Mouse (Mus musculus) embryonic fibroblast, embryonic 13.5 days (primary cell): ENCODE results near the gene 1700069L16Rik. TPM values are rescaled to one million over a fixed set of nuclear protein-coding genes. Genes with fewer than 3 reads are reported as not detected.
A peak's percentile ranks its signal among the peaks of the same experiment; 100 is the strongest.

Experiments used
- H3K27ac ChIP-seq: 2 replicates; pipeline ENCODE4 v1.5.1; 2012; ENCODE audit warnings: low read length, control low read depth, inconsistent platforms; ENCODE audit not compliant: insufficient read depth
- H3K4me1 ChIP-seq: 2 replicates; pipeline ENCODE4 v1.6.1; 2011; ENCODE audit warnings: low read length; ENCODE audit not compliant: control insufficient read depth, insufficient read depth
- H3K4me3 ChIP-seq: 2 replicates; pipeline ENCODE4 v1.5.1; 2011; ENCODE audit warnings: mild to moderate bottlenecking, control low read depth, low read length; ENCODE audit not compliant: insufficient read depth
- CTCF ChIP-seq: IDR thresholded peaks from 2 replicates; pipeline ENCODE4 v1.5.1; 2011; ENCODE audit warnings: mild to moderate bottlenecking, control low read depth, low read length, moderate library complexity, borderline replicate concordance; ENCODE audit not compliant: insufficient read depth
- POLR2A ChIP-seq: IDR thresholded peaks from 2 replicates; pipeline ENCODE4 v1.6.1; 2011; ENCODE audit warnings: low read depth, mild to moderate bottlenecking, control low read depth, low read length, moderate library complexity
- polyA plus RNA-seq: library from polyadenylated mRNA; stranded (reverse); fragments of >200 nt; gene quantifications from 2 replicates; pipeline ENCODE4 v1.2.4, GENCODE M21; 2011; ENCODE audit warnings: low read depth; ENCODE audit not compliant: missing spikeins, insufficient read length

Gene 1700069L16Rik
- polyA plus RNA-seq = not detected in 2 replicates

- TF ChIP-seq POLR2A = no peak
- TF ChIP-seq CTCF = peak; percentile 76
Measured at GRCm38 (mm10) chr5:113724446-113724845, at the start of gene 1700069L16Rik. Gene 1700069L16Rik, minus strand, starts transcription at chr5:113724772.

GRCm38 (mm10) chr5:113773664-113774063, 49.1 kb upstream of the 1700069L16Rik start:
- TF ChIP-seq CTCF (peak; percentile 95), POLR2A (no peak; the same call in 1 of the 2 replicates)
- Histone ChIP-seq H3K4me3 (peak overlapping the region; percentile 83), H3K27ac (no peak overlapping the region), H3K4me1 (peaks cover 2% of the 10 kb centered on the region; the same call in 1 of the 2 replicates)

More at GRCm38 (mm10) chr5:113724446-113724845, at the start of gene 1700069L16Rik:
- Histone ChIP-seq H3K4me1 (no peaks in the 10 kb centered on the region), H3K27ac (no peak within 1 kb of the TSS), H3K4me3 (no peak within 1 kb of the TSS)

- Histone ChIP-seq H3K27ac (no peak overlapping the region), H3K4me3 (peak overlapping the region; percentile 83), H3K4me1 (peaks cover 2% of the 10 kb centered on the region; the same call in 1 of the 2 replicates)
- no peak for TF ChIP-seq POLR2A
- TF ChIP-seq CTCF = no peak
Measured at GRCm38 (mm10) chr5:113772905-113773519, 48.4 kb upstream of the 1700069L16Rik start.

DNA sequence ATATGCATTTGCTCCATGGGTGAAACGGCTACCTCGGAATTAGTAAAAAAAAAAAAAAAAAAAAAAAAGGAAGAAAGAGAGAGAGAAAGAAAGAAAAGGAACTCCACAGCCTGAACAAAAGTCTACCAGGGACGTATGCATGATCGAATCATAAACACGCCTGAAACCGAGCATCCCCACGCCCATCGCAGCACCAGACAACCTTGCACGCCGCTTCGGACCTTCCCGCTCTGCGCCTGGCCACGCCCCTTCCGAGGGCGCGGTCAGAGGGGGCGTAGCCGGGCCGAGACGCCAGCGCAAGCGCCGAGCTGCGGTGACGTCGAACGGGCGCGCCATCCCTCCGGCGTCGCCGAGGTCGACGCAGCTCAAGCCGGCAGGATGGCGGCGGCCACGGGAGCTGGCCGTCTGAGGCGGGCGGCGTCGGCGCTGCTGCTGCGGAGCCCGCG, 47.9 kb upstream of the 1700069L16Rik start, which contains the start of the genes Sart3 and Iscu:
Sart3 (minus strand) TSS at position 61 of the 446 bp plus-strand sequence.
Iscu (plus strand) TSS at position 299 of the 446 bp plus-strand sequence.
- Histone ChIP-seq H3K4me1 (peaks cover 2% of the 10 kb centered on the region; the same call in 1 of the 2 replicates), H3K4me3 (peak within 1 kb of the TSS; percentile 92), H3K27ac (peak within 1 kb of the TSS; percentile 94)
- TF ChIP-seq POLR2A (peak; percentile 79), CTCF (no peak)

DNA sequence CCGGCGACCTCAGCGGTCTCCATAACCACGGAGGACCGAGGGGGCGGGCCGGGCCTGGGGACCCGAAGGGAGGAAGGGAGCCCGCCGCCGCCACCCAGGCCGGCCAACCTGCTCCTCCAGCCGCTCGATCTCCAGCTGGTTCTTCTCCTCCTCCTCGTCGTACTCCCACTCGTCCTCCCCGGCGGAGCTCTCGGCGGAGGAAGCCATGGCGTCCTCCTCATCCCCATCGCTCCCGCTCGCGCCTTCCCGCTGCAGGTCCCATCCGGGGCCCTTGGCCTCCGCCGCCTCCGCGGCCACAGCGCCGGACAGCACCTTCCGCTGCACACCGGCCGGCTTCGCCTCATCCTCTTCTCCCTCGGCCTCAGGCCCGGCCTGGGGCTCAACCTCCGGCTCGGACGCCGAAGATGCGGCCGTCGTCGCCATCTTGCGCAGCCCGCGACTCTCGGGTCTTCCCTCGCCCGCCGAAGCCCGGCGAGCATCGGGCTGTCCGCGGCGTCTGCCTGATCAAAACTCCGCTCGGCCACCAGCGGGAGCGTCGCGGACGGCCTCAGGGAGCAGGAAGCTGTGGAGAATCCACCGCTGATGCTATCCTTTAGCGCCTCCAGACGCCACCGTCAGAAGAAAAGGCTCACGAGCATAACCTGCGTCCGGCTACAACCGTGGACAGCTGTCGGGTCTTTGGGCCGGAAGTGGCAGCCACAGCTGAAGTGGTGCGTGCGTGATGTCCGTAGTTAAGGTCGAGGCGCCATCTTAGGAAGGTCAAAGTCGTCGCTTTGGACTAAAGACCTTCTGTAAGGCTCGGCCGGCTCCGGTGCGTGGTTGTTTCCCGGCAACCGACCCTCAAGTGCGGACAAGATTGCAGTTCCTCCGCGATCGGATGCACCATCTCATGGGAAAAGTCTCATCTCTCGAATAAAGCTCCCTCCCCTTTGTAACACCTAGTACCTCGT, 46.9 kb upstream of the 1700069L16Rik start:
- peak overlapping the region; percentile 94 for H3K27ac ChIP-seq
- H3K4me1 ChIP-seq = peaks cover 2% of the 10 kb centered on the region; the same call in 1 of the 2 replicates
- no peak for TF ChIP-seq CTCF
- TF ChIP-seq POLR2A = peak; percentile 62; the same call in 1 of the 2 replicates
- H3K4me3 ChIP-seq = peak overlapping the region; percentile 92

- peaks cover 2% of the 10 kb centered on the region; the same call in 1 of the 2 replicates for H3K4me1 ChIP-seq
- TF ChIP-seq CTCF (no peak), POLR2A (no peak)
- no peak overlapping the region for H3K4me3 ChIP-seq
- no peak overlapping the region for H3K27ac ChIP-seq
Measured at GRCm38 (mm10) chr5:113768806-113769205, 44.2 kb upstream of the 1700069L16Rik start.

- H3K4me3 ChIP-seq = no peak overlapping the region
- H3K4me1 ChIP-seq = peaks cover 2% of the 10 kb centered on the region; the same call in 1 of the 2 replicates
- TF ChIP-seq CTCF (no peak), POLR2A (no peak)
- no peak overlapping the region for H3K27ac ChIP-seq
Measured at GRCm38 (mm10) chr5:113765641-113766526, 41.3 kb upstream of the 1700069L16Rik start.

DNA sequence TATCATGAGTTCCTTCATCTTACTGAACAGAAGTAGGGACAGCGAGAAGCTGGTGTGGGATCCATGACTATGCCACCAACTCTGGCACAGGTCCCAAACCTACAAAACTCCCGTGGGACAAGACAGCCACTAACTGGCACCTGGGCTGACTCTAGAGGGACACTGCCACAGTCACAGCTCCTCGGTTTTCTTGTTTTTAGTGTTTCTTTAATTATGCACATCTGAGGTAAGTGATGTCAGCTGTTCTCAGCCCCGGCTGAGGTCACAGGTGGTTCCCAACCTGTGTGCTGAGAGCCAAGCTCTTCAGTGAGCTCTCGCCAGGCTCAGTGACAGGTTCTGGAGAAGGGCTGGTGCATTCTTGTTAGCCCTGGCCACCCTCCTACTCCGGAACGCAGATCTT, 39.9 kb upstream of the 1700069L16Rik start:
- no peak for TF ChIP-seq CTCF
- TF ChIP-seq POLR2A = no peak
- Histone ChIP-seq H3K4me1 (no peaks in the 10 kb centered on the region), H3K27ac (no peak overlapping the region), H3K4me3 (no peak overlapping the region)

DNA sequence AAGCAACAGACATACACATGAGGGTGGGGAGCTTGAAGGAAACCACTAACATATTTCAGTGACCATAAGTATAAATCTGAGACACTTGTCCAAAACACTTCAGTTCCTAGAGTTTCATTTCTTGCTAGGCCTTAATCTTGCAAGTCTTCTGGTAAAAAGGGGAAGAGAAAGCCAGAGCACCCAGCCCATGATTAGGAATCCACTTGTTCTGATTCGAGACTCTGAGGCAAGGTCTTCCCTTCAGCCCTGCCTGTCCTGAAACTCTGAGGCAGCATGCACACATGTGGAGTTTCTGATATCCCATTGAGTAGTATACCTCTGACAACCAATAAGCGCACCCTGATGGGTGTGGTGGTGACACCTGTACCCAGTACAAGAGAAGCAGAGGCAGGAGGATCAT, 37.0 kb upstream of the 1700069L16Rik start:
- no peak overlapping the region for H3K27ac ChIP-seq

More for the DNA sequence above, 37.0 kb upstream of the 1700069L16Rik start:
- TF ChIP-seq POLR2A (no peak), CTCF (no peak)
- Histone ChIP-seq H3K4me1 (no peaks in the 10 kb centered on the region), H3K4me3 (no peak overlapping the region)
